Mouse (Mus musculus) heart, embryonic 10.5 days (tissue): ENCODE measurements around the gene Tmem163. TPM values are rescaled to one million over a fixed set of nuclear protein-coding genes. Genes with fewer than 3 reads are reported as not detected.

ENCODE experiments used
- DNase-seq: peaks from one replicate; pipeline ENCODE4 v3.0.0-alpha.2; 2017; ENCODE audit warnings: low spot score
- H3K27ac ChIP-seq: fragments of 300-500 bp; sonication (generic); 2 replicates; pipeline ENCODE4 v1.5.1; 2016; ENCODE audit warnings: mild to moderate bottlenecking
- H3K27me3 ChIP-seq: fragments of 300-500 bp; sonication (generic); 2 replicates; pipeline ENCODE4 v1.6.1; 2016; ENCODE audit warnings: mild to moderate bottlenecking; ENCODE audit not compliant: poor library complexity, insufficient read depth, severe bottlenecking
- H3K36me3 ChIP-seq: fragments of 300-500 bp; sonication (generic); 2 replicates; pipeline ENCODE4 v1.6.1; 2016; ENCODE audit warnings: mild to moderate bottlenecking, moderate library complexity
- H3K4me1 ChIP-seq: fragments of 300-500 bp; sonication (generic); 2 replicates; pipeline ENCODE4 v1.6.1; 2016; ENCODE audit warnings: mild to moderate bottlenecking
- H3K4me3 ChIP-seq: fragments of 300-500 bp; sonication (generic); 2 replicates; pipeline ENCODE4 v1.5.1; 2016; ENCODE audit warnings: mild to moderate bottlenecking, moderate library complexity
- H3K9me3 ChIP-seq: fragments of 300-500 bp; sonication (generic); 2 replicates; pipeline ENCODE4 v1.6.1; 2016; ENCODE audit warnings: mild to moderate bottlenecking, moderate library complexity
- WGBS: fragments of 180-500 bp; shearing (Covaris S2); methylation state at CpG from one replicate; pipeline ENCODE4 v1.1.7; 2016; 5-methylcytosine and 5-hydroxymethylcytosine counted together
- polyA plus RNA-seq: library from polyadenylated mRNA; unstranded; fragments of >200 nt; fragmentation: Nextera tagmentation; extraction: Ambion mirVana; gene quantifications from 2 replicates; pipeline ENCODE4 v1.2.1, GENCODE M21; 2016

Gene Tmem163
- polyA plus RNA-seq, 1 experiment from 2014 or later = 27.6 TPM

DNA sequence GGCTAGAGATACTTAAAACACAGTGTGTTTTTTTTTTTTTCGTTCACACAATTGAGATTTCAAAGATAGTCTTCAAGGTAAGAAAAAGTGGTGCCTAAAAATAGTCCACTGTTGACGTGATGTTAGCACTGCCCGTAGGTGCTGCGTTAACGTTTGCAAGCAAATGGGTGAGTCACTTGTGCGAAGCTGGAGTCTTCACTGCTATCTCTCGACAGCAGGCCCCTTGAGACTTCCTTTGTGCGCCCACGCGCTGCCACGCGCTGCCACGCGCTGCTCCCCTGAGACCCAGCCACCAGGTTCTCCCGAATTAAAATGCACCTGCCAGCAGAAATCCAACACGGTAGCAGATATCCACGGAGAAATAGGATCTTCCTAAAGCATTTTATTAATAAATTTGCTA lies 178.6 kb downstream of the Tmem163 start:
- H3K27me3 ChIP-seq = no peaks in the 10 kb centered on the region
- 0 out of 2 replicates have a peak overlapping the region, but pooled peaks have one; percentile 39 for H3K27ac ChIP-seq
- no peaks in the 10 kb centered on the region for H3K36me3 ChIP-seq
- H3K9me3 ChIP-seq = no peaks in the 10 kb centered on the region
- no peak for DNase-seq
- 56% methylated on average over 17 of the region's 17 CpGs for WGBS
- H3K4me3 ChIP-seq = no peak overlapping the region
- peaks cover 41% of the 10 kb centered on the region for H3K4me1 ChIP-seq

DNA sequence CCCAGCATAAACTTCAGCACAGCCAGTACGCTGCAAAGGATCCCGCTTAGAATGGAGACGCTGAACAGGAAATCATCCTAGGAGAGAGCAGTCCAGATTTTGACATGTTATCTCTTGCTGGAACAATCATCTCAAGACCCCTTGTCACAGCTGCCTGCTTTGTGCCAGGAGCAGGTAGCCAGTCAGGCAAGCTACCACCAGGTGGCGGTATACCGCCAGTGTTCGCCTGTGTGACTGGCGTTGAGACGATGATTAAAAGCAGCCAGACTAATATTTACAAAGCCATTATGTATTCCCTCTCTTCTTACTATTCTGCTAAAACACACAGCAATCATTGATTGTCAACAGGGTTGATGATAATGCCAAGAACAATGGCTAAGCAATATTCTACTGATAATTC lies 179.1 kb downstream of the Tmem163 start:
- no peaks in the 10 kb centered on the region for H3K9me3 ChIP-seq
- no peak for DNase-seq
- H3K4me1 ChIP-seq = peaks cover 36% of the 10 kb centered on the region
- H3K27me3 ChIP-seq = no peaks in the 10 kb centered on the region
- no peaks in the 10 kb centered on the region for H3K36me3 ChIP-seq
- no peak overlapping the region for H3K27ac ChIP-seq
- no peak overlapping the region for H3K4me3 ChIP-seq
- WGBS = 8% methylated on average over 8 of the region's 8 CpGs

DNA sequence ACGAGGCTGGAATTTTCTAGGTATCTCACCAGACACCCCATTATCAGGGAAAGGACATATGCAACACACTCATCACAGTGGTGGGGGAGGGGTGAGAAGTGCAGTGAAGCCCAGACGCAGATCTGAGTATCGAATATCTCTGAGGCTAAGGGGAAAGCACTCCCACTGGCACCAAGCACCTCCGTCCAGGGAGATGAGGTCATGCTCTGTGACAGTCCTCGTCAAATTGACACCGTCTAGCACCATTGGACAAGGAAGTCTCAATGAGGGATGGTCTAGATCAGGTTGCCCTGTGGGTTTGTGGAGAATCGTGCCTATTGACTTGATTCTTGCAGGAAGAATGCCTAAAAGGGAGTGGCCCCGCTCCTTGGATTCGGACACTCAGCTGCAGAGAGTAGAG lies 180.6 kb downstream of the Tmem163 start:
- no peaks in the 10 kb centered on the region for H3K36me3 ChIP-seq
- H3K4me1 ChIP-seq = peaks cover 23% of the 10 kb centered on the region
- H3K4me3 ChIP-seq = no peak overlapping the region
- H3K27me3 ChIP-seq = no peaks in the 10 kb centered on the region
- DNase-seq = no peak
- 33% methylated on average over 9 of the region's 9 CpGs for WGBS
- no peaks in the 10 kb centered on the region for H3K9me3 ChIP-seq
- no peak overlapping the region for H3K27ac ChIP-seq

DNA sequence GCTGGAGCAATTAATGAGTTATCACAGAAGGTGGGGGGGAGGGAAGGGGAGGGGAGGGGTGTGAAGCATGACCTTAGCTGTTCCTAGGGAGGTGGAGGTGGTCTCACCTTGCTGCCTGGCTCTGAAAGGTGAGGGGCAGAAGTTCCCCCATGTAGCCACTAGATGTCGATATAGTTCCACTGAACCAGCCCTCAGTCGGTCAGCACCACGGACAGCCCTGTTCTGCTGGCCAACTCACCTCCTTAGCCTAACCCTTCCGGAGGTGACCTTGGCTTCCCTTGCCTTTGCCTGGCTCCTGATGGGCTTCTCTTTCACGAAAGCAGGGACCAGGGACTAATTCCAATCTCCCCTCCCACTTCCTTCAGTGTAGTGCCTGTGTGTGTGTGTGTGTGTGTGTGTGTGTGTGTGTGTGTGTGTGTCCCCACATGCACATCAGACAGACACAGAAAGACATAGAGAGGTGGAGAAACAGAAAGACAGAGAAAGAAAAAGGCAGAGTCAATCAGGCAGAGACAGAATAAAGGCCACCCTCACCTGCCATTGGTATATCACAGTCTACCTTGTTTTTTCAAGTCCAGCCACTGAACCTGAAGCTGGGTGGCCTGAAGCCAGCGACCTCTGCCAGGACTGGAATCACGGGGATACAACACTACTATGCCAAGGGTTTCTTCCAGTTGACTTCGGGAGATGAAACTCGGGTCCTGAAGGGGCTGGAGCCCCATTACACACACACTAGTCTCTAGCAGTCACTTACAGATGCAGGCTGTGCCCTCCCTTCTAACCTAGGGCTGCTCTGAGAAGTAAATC lies 182.4 kb downstream of the Tmem163 start:
- Histone ChIP-seq H3K9me3 (no peaks in the 10 kb centered on the region), H3K4me1 (peaks cover 20% of the 10 kb centered on the region), H3K4me3 (no peak overlapping the region), H3K27me3 (no peaks in the 10 kb centered on the region), H3K36me3 (0 out of 2 replicates have a peak, but pooled peaks cover 3% of the 10 kb centered on the region), H3K27ac (no peak overlapping the region)
- peak; percentile 80 for DNase-seq
- 37% methylated on average over 9 of the region's 9 CpGs for WGBS

DNA sequence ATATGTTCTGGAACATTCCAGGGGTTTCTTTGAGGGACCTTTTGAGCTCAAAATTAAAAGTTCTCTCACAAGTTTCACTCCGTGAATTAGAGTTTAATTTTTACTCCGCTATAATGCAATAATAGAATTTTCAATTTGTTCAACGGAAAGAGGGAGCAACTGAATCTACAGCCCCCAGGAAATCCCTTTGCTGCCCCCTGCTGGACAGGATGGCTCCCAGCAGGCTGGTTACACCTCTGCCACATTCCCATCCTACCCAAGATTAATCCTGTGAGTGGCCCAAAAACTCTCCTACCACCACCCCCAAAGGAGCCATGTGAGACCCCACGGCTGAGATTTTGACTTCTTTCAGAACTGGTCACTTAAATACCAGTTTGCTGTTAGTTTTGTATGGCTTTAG lies 192.2 kb downstream of the Tmem163 start:
- no peak for DNase-seq
- WGBS = 74% methylated on average over 4 of the region's 4 CpGs

DNA sequence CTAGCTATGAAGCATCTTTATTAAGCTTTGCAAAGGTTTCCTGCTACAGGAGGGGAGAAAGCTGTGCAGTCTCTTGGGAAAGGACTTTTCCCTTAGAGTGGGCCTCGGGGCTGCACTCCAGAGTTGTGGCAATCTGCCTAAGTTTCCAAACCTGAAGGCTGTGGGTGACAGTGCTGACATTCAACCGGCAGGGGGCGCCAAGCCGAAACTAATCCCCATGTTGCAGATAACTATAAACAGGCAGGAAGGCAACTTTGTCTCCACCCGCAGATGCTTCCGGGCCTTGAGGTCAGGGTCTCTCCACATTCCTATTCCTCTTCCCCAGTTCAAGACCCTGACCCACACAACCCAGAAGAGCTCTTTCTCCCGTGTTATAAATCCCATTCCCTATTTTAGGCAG lies 194.5 kb downstream of the Tmem163 start:
- Histone ChIP-seq H3K9me3 (no peaks in the 10 kb centered on the region), H3K27ac (no peak overlapping the region), H3K36me3 (peaks cover 4% of the 10 kb centered on the region; the same call in 1 of the 2 replicates), H3K4me1 (no peaks in the 10 kb centered on the region), H3K4me3 (no peak overlapping the region), H3K27me3 (no peaks in the 10 kb centered on the region)
- no peak for DNase-seq
- 44% methylated on average over 7 of the region's 7 CpGs for WGBS

More for the DNA sequence above, 192.2 kb downstream of the Tmem163 start:
- H3K27ac ChIP-seq = no peak overlapping the region
- no peaks in the 10 kb centered on the region for H3K4me1 ChIP-seq
- no peaks in the 10 kb centered on the region for H3K27me3 ChIP-seq
- peaks cover 4% of the 10 kb centered on the region; the same call in 1 of the 2 replicates for H3K36me3 ChIP-seq
- no peak overlapping the region for H3K4me3 ChIP-seq
- no peaks in the 10 kb centered on the region for H3K9me3 ChIP-seq

DNA sequence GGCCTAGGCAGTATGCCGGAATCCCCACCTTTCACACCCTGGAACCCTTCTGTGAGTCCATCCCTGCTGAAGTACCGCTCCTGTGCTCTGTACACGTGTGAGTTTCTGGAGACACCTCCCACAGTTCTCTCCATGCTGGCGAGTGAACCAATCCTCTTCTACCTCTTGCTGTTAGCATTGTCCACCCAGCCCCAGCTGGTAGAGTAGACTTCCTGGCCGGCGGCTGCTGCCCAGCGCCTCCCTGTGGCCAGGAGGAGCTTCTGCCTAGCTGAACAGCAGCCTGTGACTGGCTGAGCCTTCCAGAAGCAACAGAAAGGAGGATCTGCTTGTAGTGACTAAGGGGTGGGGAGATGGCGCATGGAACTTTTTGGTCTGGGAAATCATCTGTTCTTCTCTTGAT lies 195.2 kb downstream of the Tmem163 start:
- peaks cover 5% of the 10 kb centered on the region for H3K4me1 ChIP-seq
- H3K27ac ChIP-seq = no peak overlapping the region
- whole genome bisulfite sequencing = 92% methylated on average over 8 of the region's 8 CpGs
- no peak overlapping the region for H3K4me3 ChIP-seq
- H3K36me3 ChIP-seq = peaks cover 4% of the 10 kb centered on the region; the same call in 1 of the 2 replicates
- no peak for DNase-seq
- H3K9me3 ChIP-seq = no peaks in the 10 kb centered on the region
- H3K27me3 ChIP-seq = no peaks in the 10 kb centered on the region

DNA sequence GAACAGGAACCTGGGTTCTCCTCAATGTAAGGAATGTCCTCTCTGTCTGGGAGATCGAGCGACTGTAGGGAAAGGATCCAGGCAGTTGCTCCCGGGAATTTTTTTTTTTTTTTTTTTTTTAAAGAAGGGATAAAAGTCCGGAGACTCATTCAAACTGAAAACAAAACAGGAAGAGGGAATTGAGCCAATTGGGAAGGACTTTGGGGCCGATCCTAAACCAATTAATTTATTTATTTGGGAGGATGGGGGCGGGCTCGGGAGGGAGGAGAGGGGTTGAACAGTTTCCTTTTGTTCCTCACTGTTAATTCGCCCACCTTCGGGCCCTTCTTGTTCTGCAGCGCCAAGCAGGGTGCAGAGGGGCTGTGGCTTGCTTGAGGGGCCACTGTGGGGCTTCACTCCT lies 196.4 kb downstream of the Tmem163 start:
- peaks cover 8% of the 10 kb centered on the region for H3K4me1 ChIP-seq
- H3K4me3 ChIP-seq = no peak overlapping the region
- WGBS = 74% methylated on average over 10 of the region's 10 CpGs
- no peak for DNase-seq
- H3K27ac ChIP-seq = no peak overlapping the region
- no peaks in the 10 kb centered on the region for H3K27me3 ChIP-seq
- peaks cover 4% of the 10 kb centered on the region; the same call in 1 of the 2 replicates for H3K36me3 ChIP-seq
- H3K9me3 ChIP-seq = no peaks in the 10 kb centered on the region

GRCm38 (mm10) chr1:127475756-127476155 lies 203.6 kb downstream of the Tmem163 start:
- 96% methylated on average over 5 of the region's 5 CpGs for WGBS

GRCm38 (mm10) chr1:127470175-127470574 lies 209.2 kb downstream of the Tmem163 start:
- Histone ChIP-seq H3K9me3 (no peaks in the 10 kb centered on the region), H3K27ac (no peak overlapping the region), H3K36me3 (peaks cover 3% of the 10 kb centered on the region; the same call in 1 of the 2 replicates), H3K4me3 (no peak overlapping the region), H3K4me1 (peaks cover 25% of the 10 kb centered on the region), H3K27me3 (no peaks in the 10 kb centered on the region)
- 70% methylated on average over 4 of the region's 4 CpGs for WGBS
- no peak for DNase-seq

More at GRCm38 (mm10) chr1:127475756-127476155, 203.6 kb downstream of the Tmem163 start:
- no peak for DNase-seq
- Histone ChIP-seq H3K27me3 (no peaks in the 10 kb centered on the region), H3K9me3 (no peaks in the 10 kb centered on the region), H3K4me3 (no peak overlapping the region), H3K36me3 (no peaks in the 10 kb centered on the region; the same call in 1 of the 2 replicates), H3K27ac (no peak overlapping the region), H3K4me1 (peaks cover 26% of the 10 kb centered on the region)

DNA sequence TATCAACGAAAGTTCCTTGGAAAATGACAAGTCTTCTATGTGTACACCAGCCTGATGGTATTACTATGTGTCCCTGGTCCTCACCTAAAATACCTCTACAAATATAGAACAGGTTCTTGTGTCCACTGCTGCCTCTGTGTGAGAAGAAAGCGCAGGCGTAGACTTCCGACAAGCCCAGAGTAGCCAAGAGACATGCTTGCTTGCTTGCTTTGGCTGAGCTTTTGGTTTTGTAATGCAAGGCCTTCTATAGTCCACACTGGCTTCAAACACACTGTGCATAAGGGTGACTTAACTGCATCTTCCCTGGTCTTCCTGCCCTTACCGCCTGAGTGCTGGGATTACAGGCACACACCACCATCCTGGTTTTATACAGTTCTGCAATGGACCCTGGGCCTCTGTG lies 212.1 kb downstream of the Tmem163 start:
- Histone ChIP-seq H3K27me3 (no peaks in the 10 kb centered on the region), H3K9me3 (no peaks in the 10 kb centered on the region), H3K27ac (no peak overlapping the region), H3K36me3 (peaks cover 3% of the 10 kb centered on the region; the same call in 1 of the 2 replicates), H3K4me1 (peaks cover 9% of the 10 kb centered on the region), H3K4me3 (no peak overlapping the region)
- WGBS = 90% methylated on average over 5 of the region's 5 CpGs
- no peak for DNase-seq

DNA sequence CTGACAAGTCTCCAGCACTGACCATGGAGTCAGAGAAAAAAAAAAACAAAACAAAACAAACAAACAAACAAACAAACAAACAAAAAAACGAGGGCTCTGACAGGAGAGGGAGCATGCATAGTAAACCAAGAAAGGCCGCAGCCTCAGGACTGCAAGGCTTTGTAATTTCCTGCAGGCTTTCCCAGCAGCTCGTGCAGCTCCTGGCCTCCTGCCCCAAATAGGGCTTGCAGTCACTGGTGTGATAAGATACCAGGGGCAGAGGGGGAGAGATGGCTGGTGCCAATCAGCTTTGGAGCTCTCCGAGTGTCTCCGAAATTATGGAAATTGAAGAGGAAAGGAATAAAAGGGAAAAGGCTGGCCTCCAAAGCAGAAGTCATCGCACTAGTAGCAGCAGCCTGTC lies 214.1 kb downstream of the Tmem163 start:
- WGBS = 23% methylated on average over 6 of the region's 6 CpGs
- 0 out of 2 replicates have a peak overlapping the region, but pooled peaks have one; percentile 22 for H3K4me3 ChIP-seq
- DNase-seq = no peak
- H3K9me3 ChIP-seq = no peaks in the 10 kb centered on the region
- no peaks in the 10 kb centered on the region for H3K27me3 ChIP-seq
- peak overlapping the region; percentile 17 for H3K27ac ChIP-seq
- H3K4me1 ChIP-seq = peaks cover 10% of the 10 kb centered on the region
- H3K36me3 ChIP-seq = peaks cover 6% of the 10 kb centered on the region; the same call in 1 of the 2 replicates

DNA sequence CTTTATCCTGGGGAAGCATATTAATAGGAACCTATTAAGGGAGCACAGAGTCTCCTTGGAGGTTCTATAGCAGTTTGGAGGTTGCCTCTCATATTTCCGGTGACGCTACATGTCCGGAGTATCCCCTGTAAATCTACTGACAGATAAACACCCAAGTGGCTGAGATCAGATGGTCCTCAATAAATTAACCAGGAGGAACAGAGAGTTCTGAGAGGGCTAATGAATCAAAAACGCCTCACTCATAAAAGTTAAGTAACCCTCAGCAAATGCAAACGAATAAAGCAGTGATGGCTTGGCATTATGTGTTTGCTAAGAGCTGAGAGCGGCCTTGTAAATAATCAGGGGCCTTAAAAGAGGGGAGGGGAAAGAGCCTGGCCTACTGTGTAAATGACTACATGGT lies 215.3 kb downstream of the Tmem163 start:
- DNase-seq = no peak
- Histone ChIP-seq H3K27ac (no peak overlapping the region), H3K27me3 (no peaks in the 10 kb centered on the region), H3K9me3 (no peaks in the 10 kb centered on the region), H3K36me3 (peaks cover 13% of the 10 kb centered on the region; the same call in 1 of the 2 replicates), H3K4me1 (peaks cover 10% of the 10 kb centered on the region), H3K4me3 (no peak overlapping the region)
- 91% methylated on average over 6 of the region's 6 CpGs for WGBS
